Mouse (Mus musculus) stomach, embryonic 15.5 days (tissue): ENCODE results near the gene Fos. TPM values are rescaled to one million over a fixed set of nuclear protein-coding genes. Genes with fewer than 3 reads are reported as not detected.

Experiments used
- ATAC-seq: fragments of 200-750 bp; cut with Nextera tagmentation; 2 replicates; pipeline ENCODE4 v1.8.0; 2017; ENCODE audit warnings: low read depth, moderate number of reproducible peaks, moderate TSS enrichment; ENCODE audit not compliant: insufficient read depth, low FRiP score
- H3K27ac ChIP-seq: fragments of 300-500 bp; sonication (generic); 2 replicates; pipeline ENCODE4 v1.5.1; 2015; ENCODE audit warnings: mild to moderate bottlenecking, inconsistent platforms
- H3K27me3 ChIP-seq: fragments of 300-500 bp; sonication (generic); replicated peaks from 2 replicates; pipeline ENCODE4 v1.6.1; 2015; ENCODE audit warnings: inconsistent platforms
- H3K36me3 ChIP-seq: fragments of 300-500 bp; sonication (generic); 2 replicates; pipeline ENCODE4 v1.6.1; 2015; ENCODE audit warnings: inconsistent platforms
- H3K4me1 ChIP-seq: fragments of 300-500 bp; sonication (generic); 2 replicates; pipeline ENCODE4 v1.6.1; 2015; ENCODE audit warnings: inconsistent platforms
- H3K4me2 ChIP-seq: fragments of 300-500 bp; sonication (generic); 2 replicates; pipeline ENCODE4 v1.6.1; 2015; ENCODE audit warnings: mild to moderate bottlenecking, inconsistent platforms
- H3K4me3 ChIP-seq: fragments of 300-500 bp; sonication (generic); replicated peaks from 2 replicates; pipeline ENCODE4 v1.5.1; 2015; ENCODE audit warnings: inconsistent platforms
- H3K9ac ChIP-seq: fragments of 300-500 bp; sonication (generic); 2 replicates; pipeline ENCODE4 v1.6.1; 2015; ENCODE audit warnings: inconsistent platforms
- H3K9me3 ChIP-seq: fragments of 300-500 bp; sonication (generic); 2 replicates; pipeline ENCODE4 v1.6.1; 2016; ENCODE audit warnings: inconsistent platforms
- WGBS: fragments of 180-500 bp; shearing (Covaris S2); methylation state at CpG from one replicate; pipeline ENCODE4 v1.1.7; 2015; 5-methylcytosine and 5-hydroxymethylcytosine counted together
- polyA plus RNA-seq: library from polyadenylated mRNA; unstranded; fragments of >200 nt; fragmentation: Nextera tagmentation; extraction: Ambion mirVana; gene quantifications from 2 replicates; pipeline ENCODE4 v1.2.1, GENCODE M21; 2015

The Fos gene
- polyA plus RNA-seq, 1 experiment from 2014 or later, result 16.4 TPM

- no peak overlapping the region for H3K4me3 ChIP-seq
- H3K4me1 ChIP-seq, result peaks cover 4% of the 10 kb centered on the region; the same call in 1 of the 2 replicates
- H3K36me3 ChIP-seq, result no peaks in the 10 kb centered on the region
- H3K4me2 ChIP-seq, result peak overlapping the region; percentile 19; the same call in 1 of the 2 replicates
- 0 out of 2 replicates have a peak overlapping the region, but pooled peaks have one; percentile 21 for H3K27ac ChIP-seq
- H3K9me3 ChIP-seq, result no peaks in the 10 kb centered on the region
- no peaks in the 10 kb centered on the region for H3K27me3 ChIP-seq
- 55% methylated on average over 6 of the region's 6 CpGs for WGBS
- ATAC-seq, result no peak
- H3K9ac ChIP-seq, result no peak overlapping the region
Measured at GRCm38 (mm10) chr12:85444646-85445045, 29.0 kb upstream of the Fos start.

- Histone ChIP-seq H3K4me1 (peaks cover 10% of the 10 kb centered on the region), H3K4me2 (no peak overlapping the region), H3K36me3 (no peaks in the 10 kb centered on the region), H3K4me3 (no peak overlapping the region), H3K9me3 (no peaks in the 10 kb centered on the region), H3K9ac (no peak overlapping the region), H3K27ac (no peak overlapping the region), H3K27me3 (no peaks in the 10 kb centered on the region)
- WGBS, result 78% methylated on average over 6 of the region's 6 CpGs
- no peak for ATAC-seq
Measured at GRCm38 (mm10) chr12:85447009-85447408, 26.7 kb upstream of the Fos start.

- H3K9me3 ChIP-seq, result no peaks in the 10 kb centered on the region
- no peak overlapping the region for H3K9ac ChIP-seq
- no peak overlapping the region for H3K4me3 ChIP-seq
- H3K4me1 ChIP-seq, result peaks cover 14% of the 10 kb centered on the region
- no peak overlapping the region for H3K27ac ChIP-seq
- no peak for ATAC-seq
- H3K4me2 ChIP-seq, result no peak overlapping the region
- H3K36me3 ChIP-seq, result no peaks in the 10 kb centered on the region
- 60% methylated on average over 4 of the region's 4 CpGs for WGBS
- no peaks in the 10 kb centered on the region for H3K27me3 ChIP-seq
Measured at GRCm38 (mm10) chr12:85447490-85447889, 26.2 kb upstream of the Fos start.

- ATAC-seq, result no peak
- Histone ChIP-seq H3K4me3 (no peak overlapping the region), H3K9me3 (no peaks in the 10 kb centered on the region), H3K4me2 (no peak overlapping the region), H3K36me3 (no peaks in the 10 kb centered on the region), H3K27me3 (no peaks in the 10 kb centered on the region), H3K27ac (peak overlapping the region; percentile 49), H3K4me1 (peaks cover 16% of the 10 kb centered on the region), H3K9ac (no peak overlapping the region)
- 84% methylated on average over 1 of the region's 1 CpGs for WGBS
Measured at GRCm38 (mm10) chr12:85449478-85449877, 24.2 kb upstream of the Fos start.

- Histone ChIP-seq H3K27me3 (no peaks in the 10 kb centered on the region), H3K9ac (no peak overlapping the region), H3K4me3 (no peak overlapping the region; the same call in 1 of the 2 replicates), H3K4me1 (peaks cover 22% of the 10 kb centered on the region), H3K9me3 (no peaks in the 10 kb centered on the region), H3K36me3 (no peaks in the 10 kb centered on the region), H3K27ac (peak overlapping the region; percentile 95), H3K4me2 (peak overlapping the region; percentile 43)
- 20% methylated on average over 22 of the region's 22 CpGs for WGBS
- ATAC-seq, result peak; percentile 58
Measured at GRCm38 (mm10) chr12:85451693-85452491, 21.8 kb upstream of the Fos start.

- H3K9ac ChIP-seq, result no peak overlapping the region; the same call in 1 of the 2 replicates
- peak overlapping the region; percentile 93 for H3K27ac ChIP-seq
- H3K27me3 ChIP-seq, result no peaks in the 10 kb centered on the region
- peak overlapping the region; percentile 39 for H3K4me3 ChIP-seq
- WGBS, result 1% methylated on average over 44 of the region's 44 CpGs
- H3K36me3 ChIP-seq, result no peaks in the 10 kb centered on the region
- no peaks in the 10 kb centered on the region for H3K9me3 ChIP-seq
- H3K4me1 ChIP-seq, result peaks cover 40% of the 10 kb centered on the region
- H3K4me2 ChIP-seq, result peak overlapping the region; percentile 61
- ATAC-seq, result peak; percentile 94
Measured at GRCm38 (mm10) chr12:85455065-85456058, 18.3 kb upstream of the Fos start.

GRCm38 (mm10) chr12:85456276-85456675 lies 17.4 kb upstream of the Fos start:
- WGBS, result 48% methylated on average over 4 of the region's 4 CpGs

GRCm38 (mm10) chr12:85456966-85457505 lies 16.7 kb upstream of the Fos start:
- H3K36me3 ChIP-seq, result no peaks in the 10 kb centered on the region
- no peak for ATAC-seq
- no peaks in the 10 kb centered on the region for H3K27me3 ChIP-seq
- no peak overlapping the region for H3K4me2 ChIP-seq
- 39% methylated on average over 13 of the region's 13 CpGs for WGBS
- no peak overlapping the region for H3K4me3 ChIP-seq
- no peak overlapping the region for H3K9ac ChIP-seq
- no peak overlapping the region; the same call in 1 of the 2 replicates for H3K27ac ChIP-seq
- peaks cover 38% of the 10 kb centered on the region for H3K4me1 ChIP-seq
- no peaks in the 10 kb centered on the region for H3K9me3 ChIP-seq

More at GRCm38 (mm10) chr12:85456276-85456675, 17.4 kb upstream of the Fos start:
- no peaks in the 10 kb centered on the region for H3K27me3 ChIP-seq
- H3K4me3 ChIP-seq, result no peak overlapping the region
- H3K9ac ChIP-seq, result no peak overlapping the region
- no peak for ATAC-seq
- peak overlapping the region; percentile 93 for H3K27ac ChIP-seq
- no peaks in the 10 kb centered on the region for H3K36me3 ChIP-seq
- peak overlapping the region; percentile 61 for H3K4me2 ChIP-seq
- H3K9me3 ChIP-seq, result no peaks in the 10 kb centered on the region
- peaks cover 40% of the 10 kb centered on the region for H3K4me1 ChIP-seq

GRCm38 (mm10) chr12:85459820-85460219 lies 13.9 kb upstream of the Fos start:
- H3K4me3 ChIP-seq, result no peak overlapping the region

GRCm38 (mm10) chr12:85461913-85462663 lies 11.6 kb upstream of the Fos start:
- Histone ChIP-seq H3K4me3 (no peak overlapping the region), H3K27ac (peak overlapping the region; percentile 57; the same call in 1 of the 2 replicates), H3K9me3 (no peaks in the 10 kb centered on the region), H3K9ac (no peak overlapping the region), H3K4me1 (peaks cover 29% of the 10 kb centered on the region), H3K36me3 (no peaks in the 10 kb centered on the region), H3K4me2 (peak overlapping the region; percentile 11; the same call in 1 of the 2 replicates), H3K27me3 (no peaks in the 10 kb centered on the region)
- ATAC-seq, result no peak
- 30% methylated on average over 21 of the region's 21 CpGs for WGBS

More at GRCm38 (mm10) chr12:85459820-85460219, 13.9 kb upstream of the Fos start:
- no peak overlapping the region for H3K4me2 ChIP-seq
- no peaks in the 10 kb centered on the region for H3K36me3 ChIP-seq
- no peaks in the 10 kb centered on the region for H3K27me3 ChIP-seq
- ATAC-seq, result no peak
- H3K27ac ChIP-seq, result peak overlapping the region; percentile 65
- no peak overlapping the region for H3K9ac ChIP-seq
- peaks cover 35% of the 10 kb centered on the region for H3K4me1 ChIP-seq
- H3K9me3 ChIP-seq, result no peaks in the 10 kb centered on the region
- WGBS, result 55% methylated on average over 4 of the region's 4 CpGs

- H3K9me3 ChIP-seq, result no peaks in the 10 kb centered on the region
- no peaks in the 10 kb centered on the region for H3K27me3 ChIP-seq
- H3K4me1 ChIP-seq, result peaks cover 32% of the 10 kb centered on the region
- 43% methylated on average over 7 of the region's 7 CpGs for WGBS
- no peak overlapping the region for H3K4me3 ChIP-seq
- no peaks in the 10 kb centered on the region for H3K36me3 ChIP-seq
- no peak overlapping the region for H3K9ac ChIP-seq
- no peak overlapping the region for H3K4me2 ChIP-seq
- no peak for ATAC-seq
- peak overlapping the region; percentile 40; the same call in 1 of the 2 replicates for H3K27ac ChIP-seq
Measured at GRCm38 (mm10) chr12:85462802-85463201, 10.9 kb upstream of the Fos start.
